In genomic region chr7:121165616-121166015, GRCm38 (mm10) we compare ENCODE assay signal across 19 mouse cellular contexts.
DNase-seq lines count a peak whose midpoint lies in the region; ATAC-seq and TF ChIP-seq lines count a peak whose summit lies in the region.
"Had no signal": no experiment of that assay in that cellular context is flagged by ENCODE, and none has a peak within 500 bp of the region (broad histone marks: within the 10 kb centered on the region; RNA-seq: fewer than 3 reads in every experiment).

No protein-coding gene starts in this region.

- no peak overlapping the region for H3ac ChIP-seq in myocyte (ENCODE audit: control insufficient read depth, insufficient read length)

- H3K9ac ChIP-seq in hindbrain, embryonic 11.5 days (ENCODE audit: low read depth, low read length) = no peak overlapping the region
- H3K9ac ChIP-seq in midbrain, embryonic 14.5 days (replicated peaks; ENCODE audit: low read length) = no peak overlapping the region
- H3K9ac ChIP-seq: liver, embryonic 15.5 days had no signal

- no peaks in the 10 kb centered on the region for H3K9me3 ChIP-seq in hindbrain, embryonic 11.5 days (ENCODE audit: control insufficient read depth, low read length)
- no peaks in the 10 kb centered on the region for H3K9me3 ChIP-seq in hindbrain, embryonic 10.5 days
- no peaks in the 10 kb centered on the region for H3K9me3 ChIP-seq in midbrain, embryonic 14.5 days (ENCODE audit: control insufficient read depth, low read length)
- no peaks in the 10 kb centered on the region for H3K9me3 ChIP-seq in midbrain, embryonic 10.5 days (replicated peaks)
- H3K9me3 ChIP-seq: liver, embryonic 15.5 days; megakaryocyte, embryonic 14.5 days had no signal

- no peak overlapping the region for H3K4me2 ChIP-seq in hindbrain, embryonic 11.5 days (replicated peaks; ENCODE audit: low read depth, low read length)
- no peak overlapping the region for H3K4me2 ChIP-seq in midbrain, embryonic 14.5 days (ENCODE audit: low read length)
- H3K4me2 ChIP-seq in myocyte (ENCODE audit: low read depth) = no peak overlapping the region
- H3K4me2 ChIP-seq: liver, embryonic 15.5 days had no signal

- 73% methylated on average over 1 of the region's 1 CpGs for WGBS in hindbrain, embryonic 11.5 days
- WGBS in hindbrain, embryonic 10.5 days = 69% methylated on average over 1 of the region's 1 CpGs
- 33% methylated on average over 1 of the region's 1 CpGs for WGBS in midbrain, embryonic 14.5 days
- WGBS in midbrain, embryonic 10.5 days = 61% methylated on average over 1 of the region's 1 CpGs

- H3K4me1 ChIP-seq in hindbrain, embryonic 11.5 days (replicated peaks; ENCODE audit: control insufficient read depth, insufficient read depth, low read length) = no peaks in the 10 kb centered on the region; the same call in 1 of the 2 replicates
- peaks cover 7% of the 10 kb centered on the region for H3K4me1 ChIP-seq in hindbrain, embryonic 10.5 days (replicated peaks)
- H3K4me1 ChIP-seq in midbrain, embryonic 14.5 days (ENCODE audit: control insufficient read depth, insufficient read depth, low read length) = no peaks in the 10 kb centered on the region
- peaks cover 7% of the 10 kb centered on the region; the same call in 1 of the 2 replicates for H3K4me1 ChIP-seq in midbrain, embryonic 10.5 days
- H3K4me1 ChIP-seq: liver, embryonic 15.5 days; megakaryocyte, embryonic 14.5 days had no signal

- no peak overlapping the region for H3K27ac ChIP-seq in hindbrain, embryonic 11.5 days (ENCODE audit: low read depth, low read length)
- no peak overlapping the region for H3K27ac ChIP-seq in hindbrain, embryonic 10.5 days
- H3K27ac ChIP-seq in midbrain, embryonic 14.5 days (replicated peaks; ENCODE audit: low read depth, low read length) = no peak overlapping the region
- no peak overlapping the region for H3K27ac ChIP-seq in midbrain, embryonic 10.5 days (replicated peaks)
- H3K27ac ChIP-seq: liver, embryonic 15.5 days had no signal

- no peaks in the 10 kb centered on the region for H3K27me3 ChIP-seq in hindbrain, embryonic 11.5 days (ENCODE audit: control insufficient read depth, insufficient read depth, low read length)
- no peaks in the 10 kb centered on the region for H3K27me3 ChIP-seq in hindbrain, embryonic 10.5 days (ENCODE audit: insufficient read depth, poor library complexity, severe bottlenecking)
- no peaks in the 10 kb centered on the region for H3K27me3 ChIP-seq in midbrain, embryonic 14.5 days (ENCODE audit: control insufficient read depth, insufficient read depth, low read length)
- no peaks in the 10 kb centered on the region for H3K27me3 ChIP-seq in midbrain, embryonic 10.5 days (ENCODE audit: low read depth, poor library complexity, severe bottlenecking)
- no peaks in the 10 kb centered on the region for H3K27me3 ChIP-seq in myocyte (ENCODE audit: control insufficient read depth, insufficient read depth, insufficient read length)
- H3K27me3 ChIP-seq: liver, embryonic 15.5 days; megakaryocyte, embryonic 14.5 days had no signal

- peak; percentile 1 for DNase-seq in cerebellum, adult 9-10 months
- no peak for DNase-seq in cerebellum, adult 11 months
- peak; percentile 9 for DNase-seq in hindbrain, embryonic 11.5 days (ENCODE audit: low spot score)
- no peak for DNase-seq in hindbrain, embryonic 10.5 days (ENCODE audit: low spot score)
- peak; percentile 78 for DNase-seq in midbrain, embryonic 14.5 days
- DNase-seq in midbrain, embryonic 10.5 days (ENCODE audit: low spot score) = no peak
- no peak for DNase-seq in adrenal gland, postnatal 14 days
- DNase-seq: adrenal gland, postnatal 36 days; heart, postnatal 4 days; kidney, adult 9 months; lung, postnatal 10 days; right cerebral cortex, adult 18-20 months; spleen, adult 18-20 months had no signal

- no peak for TF ChIP-seq POLR2A in myocyte (IDR thresholded peaks at IDR 0.05; ENCODE audit: insufficient read length, low read depth)

- no peaks in the 10 kb centered on the region for H3K79me2 ChIP-seq in myocyte (ENCODE audit: control insufficient read depth, insufficient read depth)

- no peak overlapping the region for H3K4me3 ChIP-seq in hindbrain, embryonic 11.5 days (ENCODE audit: low read depth, low read length)
- no peak overlapping the region for H3K4me3 ChIP-seq in hindbrain, embryonic 10.5 days
- H3K4me3 ChIP-seq in midbrain, embryonic 14.5 days (replicated peaks; ENCODE audit: low read depth, low read length) = no peak overlapping the region
- no peak overlapping the region for H3K4me3 ChIP-seq in midbrain, embryonic 10.5 days
- H3K4me3 ChIP-seq in myocyte = no peak overlapping the region
- H3K4me3 ChIP-seq: liver, embryonic 15.5 days; megakaryocyte, embryonic 14.5 days had no signal

- no peak for ATAC-seq in hindbrain, embryonic 11.5 days (ENCODE audit: low FRiP score)
- peak; percentile 55; the same call in 1 of the 2 replicates for ATAC-seq in midbrain, embryonic 14.5 days (ENCODE audit: low FRiP score, low TSS enrichment)
- ATAC-seq: activated CD4-positive, CD25-positive, alpha-beta regulatory T cell, adult 4 months; forebrain, embryonic 16.5 days; inflammation-experienced regulatory T-cells, adult 6 months had no signal

- H3K36me3 ChIP-seq in hindbrain, embryonic 11.5 days (ENCODE audit: control insufficient read depth, insufficient read depth, low read length) = no peaks in the 10 kb centered on the region
- no peaks in the 10 kb centered on the region for H3K36me3 ChIP-seq in hindbrain, embryonic 10.5 days
- H3K36me3 ChIP-seq in midbrain, embryonic 14.5 days (ENCODE audit: control insufficient read depth, insufficient read depth, low read length) = no peaks in the 10 kb centered on the region
- no peaks in the 10 kb centered on the region for H3K36me3 ChIP-seq in midbrain, embryonic 10.5 days
- no peaks in the 10 kb centered on the region for H3K36me3 ChIP-seq in myocyte (ENCODE audit: control insufficient read depth, insufficient read depth)
- H3K36me3 ChIP-seq: liver, embryonic 15.5 days had no signal

TF ChIP-seq in myocyte, 11 proteins besides CTCF, POLR2A, EP300 and RAD21:
- TF ChIP-seq REST (IDR thresholded peaks at IDR 0.05; ENCODE audit: insufficient read depth, insufficient read length) = peak; percentile 26
- no peak for TF ChIP-seq TCF12 (IDR thresholded peaks at IDR 0.05; ENCODE audit: insufficient read depth, poor library complexity, severe bottlenecking)

Comparison
In these comparisons a context has a peak if more than half of its experiments do, and no peak if none do; other contexts are left out.
1. DNase-seq: peak in cerebellum, adult 9-10 months (single experiment), hindbrain, embryonic 11.5 days (single experiment) and midbrain, embryonic 14.5 days (single experiment); none in cerebellum, adult 11 months (single experiment), hindbrain, embryonic 10.5 days (single experiment), midbrain, embryonic 10.5 days (single experiment) and adrenal gland, postnatal 14 days (single experiment).